Mouse (Mus musculus): ENCODE data around the gene Gm28053. TPM values are rescaled to one million over a fixed set of nuclear protein-coding genes. Genes with fewer than 3 reads are reported as not detected.

Gene Gm28053
- polyA plus RNA-seq, 1 experiment from 2014 or later: 0.70 TPM

Other genes with a start within 250 kb of the Gm28053 start
- 122 and 137 TPM in 2 replicates for gene Atp6v0e2, start 181.0 kb upstream of the Gm28053 start, polyA plus RNA-seq (2015; fragmentation: Nextera tagmentation; extraction: Ambion mirVana)
- 12.5 and 13.4 TPM in 2 replicates for gene Lrrc61, start 163.8 kb upstream of the Gm28053 start, polyA plus RNA-seq (2015; fragmentation: Nextera tagmentation; extraction: Ambion mirVana)
- 1.8 and 2.5 TPM in 2 replicates for gene Rarres2, start 145.8 kb upstream of the Gm28053 start, polyA plus RNA-seq (2015; fragmentation: Nextera tagmentation; extraction: Ambion mirVana)
- not detected in 2 replicates for gene Gm45021, start 129.0 kb upstream of the Gm28053 start, polyA plus RNA-seq (2015; fragmentation: Nextera tagmentation; extraction: Ambion mirVana)
- gene Repin1, start 124.7 kb upstream of the Gm28053 start, polyA plus RNA-seq (2015; fragmentation: Nextera tagmentation; extraction: Ambion mirVana): 35.8 and 38.8 TPM in 2 replicates
- 1.7 TPM in 1 of 2 replicates, not detected in the other for gene Gm44965, start 124.7 kb upstream of the Gm28053 start, polyA plus RNA-seq (2015; fragmentation: Nextera tagmentation; extraction: Ambion mirVana)
- 13.4 and 13.8 TPM in 2 replicates for gene Zfp775, start 116.5 kb upstream of the Gm28053 start, polyA plus RNA-seq (2015; fragmentation: Nextera tagmentation; extraction: Ambion mirVana)
- 3.1 and 5.4 TPM in 2 replicates for gene AI854703, start 91.8 kb upstream of the Gm28053 start, polyA plus RNA-seq (2015; fragmentation: Nextera tagmentation; extraction: Ambion mirVana)
- 0.19 and 0.28 TPM in 2 replicates for gene Gimap8, start 71.4 kb upstream of the Gm28053 start, polyA plus RNA-seq (2015; fragmentation: Nextera tagmentation; extraction: Ambion mirVana)
- gene Gimap9, start 42.5 kb upstream of the Gm28053 start, polyA plus RNA-seq (2015; fragmentation: Nextera tagmentation; extraction: Ambion mirVana): 1.7 and 2.7 TPM in 2 replicates
- gene Gimap4, start 34.1 kb upstream of the Gm28053 start, polyA plus RNA-seq (2015; fragmentation: Nextera tagmentation; extraction: Ambion mirVana): 1.9 and 2.2 TPM in 2 replicates
- 4.8 and 5.1 TPM in 2 replicates for gene Gimap6, start 10.4 kb upstream of the Gm28053 start, polyA plus RNA-seq (2015; fragmentation: Nextera tagmentation; extraction: Ambion mirVana)
- gene Gimap7, start within 50 bp of the Gm28053 start, polyA plus RNA-seq (2015; fragmentation: Nextera tagmentation; extraction: Ambion mirVana): not detected in 2 replicates
- gene Gimap1, start 20.4 kb downstream of the Gm28053 start, polyA plus RNA-seq (2015; fragmentation: Nextera tagmentation; extraction: Ambion mirVana): 3.4 and 4.1 TPM in 2 replicates
- gene Gimap5, start 27.6 kb downstream of the Gm28053 start, polyA plus RNA-seq (2015; fragmentation: Nextera tagmentation; extraction: Ambion mirVana): 0.91 and 1.1 TPM in 2 replicates
- gene Gimap3, start 52.2 kb downstream of the Gm28053 start, polyA plus RNA-seq (2015; fragmentation: Nextera tagmentation; extraction: Ambion mirVana): not detected in 2 replicates
- gene Tmem176a, start 122.3 kb downstream of the Gm28053 start, polyA plus RNA-seq (2015; fragmentation: Nextera tagmentation; extraction: Ambion mirVana): 10.9 and 15.0 TPM in 2 replicates
- 92.1 and 97.6 TPM in 2 replicates for gene Tmem176b, start 122.9 kb downstream of the Gm28053 start, polyA plus RNA-seq (2015; fragmentation: Nextera tagmentation; extraction: Ambion mirVana)
- gene Aoc1, start 154.3 kb downstream of the Gm28053 start, polyA plus RNA-seq (2015; fragmentation: Nextera tagmentation; extraction: Ambion mirVana): not detected in 2 replicates
- not detected in 2 replicates for gene 1600015I10Rik, start 211.3 kb downstream of the Gm28053 start, polyA plus RNA-seq (2015; fragmentation: Nextera tagmentation; extraction: Ambion mirVana)